Mouse (Mus musculus) ES-E14 (cell line): ENCODE results near the gene Mrps14.

Experiments used
- CHD2 ChIP-seq: IDR thresholded peaks from 2 replicates; pipeline ENCODE4 v1.6.1; 2014; ENCODE audit warnings: mild to moderate bottlenecking, low read depth, low read length, inconsistent platforms
- HCFC1 ChIP-seq: IDR thresholded peaks from 2 replicates; pipeline ENCODE4 v1.6.1; 2012; ENCODE audit warnings: low read length, inconsistent platforms, borderline replicate concordance; ENCODE audit not compliant: insufficient read depth
- MAFK ChIP-seq: IDR thresholded peaks from 2 replicates; pipeline ENCODE4 v1.6.1; 2014; ENCODE audit warnings: mild to moderate bottlenecking, low read depth, low read length, inconsistent platforms; ENCODE audit not compliant: insufficient read depth
- ZC3H11A ChIP-seq: IDR thresholded peaks from 2 replicates; pipeline ENCODE4 v1.6.1; 2012; ENCODE audit warnings: low read depth, mild to moderate bottlenecking, inconsistent platforms, low read length, borderline replicate concordance

DNA sequence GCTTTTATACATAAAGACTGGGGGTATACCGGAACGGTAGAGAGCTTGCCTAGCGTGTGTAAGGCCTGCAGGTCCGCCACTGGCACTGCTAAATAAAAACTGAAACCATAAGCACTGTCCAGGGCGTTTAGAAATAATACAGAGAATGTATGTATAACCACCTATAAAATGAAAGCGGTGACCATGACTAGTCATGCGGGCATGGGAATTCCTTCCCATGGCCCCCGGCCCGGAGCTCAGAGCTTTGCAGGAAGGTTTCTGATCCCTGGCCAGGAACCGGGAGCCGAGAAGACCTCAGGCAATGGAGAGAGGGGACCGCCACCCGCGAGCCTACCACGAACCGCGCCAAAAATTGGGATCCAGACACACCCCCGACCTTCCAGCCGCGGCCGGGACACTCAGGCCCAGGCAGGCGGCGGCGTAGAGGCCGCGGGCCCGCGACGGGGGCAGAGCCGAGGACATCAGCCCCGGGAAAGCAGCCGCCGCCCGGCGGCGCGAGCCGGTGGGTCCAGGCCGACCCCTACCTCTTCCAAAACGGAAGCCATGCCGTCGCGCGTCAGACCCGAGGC lies 17.2 kb downstream of the Mrps14 start:
- TF ChIP-seq MAFK (no peak), CHD2 (no peak), ZC3H11A (no peak), HCFC1 (no peak)
